Comparison of ENCODE assay signal across 16 mouse cellular contexts in genomic region chr12:95522052-95522451, GRCm38 (mm10).
"Had no signal": no experiment of that assay in that cellular context is flagged by ENCODE, and none has a peak within 500 bp of the region (broad histone marks: within the 10 kb centered on the region; RNA-seq: fewer than 3 reads in every experiment).

No protein-coding gene starts in this region.

- H3K27me3 ChIP-seq: neural tube, embryonic 12.5 days; neural tube, embryonic 13.5 days; neural tube, embryonic 15.5 days; stomach, embryonic 15.5 days had no signal

- H3K36me3 ChIP-seq: neural tube, embryonic 12.5 days; neural tube, embryonic 13.5 days; neural tube, embryonic 15.5 days; stomach, embryonic 15.5 days had no signal

- H3K27ac ChIP-seq: neural tube, embryonic 12.5 days; neural tube, embryonic 13.5 days; neural tube, embryonic 15.5 days; stomach, embryonic 15.5 days; stomach, postnatal 0 days had no signal

- DNase-seq: right cerebral cortex, adult 18-20 months; right cerebral cortex, postnatal 14 days; right cerebral cortex, postnatal 25 days; right cerebral cortex, postnatal 4 days; spleen, adult 18-20 months; thymus, adult 18-20 months; thymus, adult 2 months; thymus, postnatal 14 days; thymus, postnatal 25 days; thymus, postnatal 36 days; thymus, postnatal 4 days had no signal

- H3K4me2 ChIP-seq: neural tube, embryonic 12.5 days; neural tube, embryonic 13.5 days; neural tube, embryonic 15.5 days; stomach, embryonic 15.5 days had no signal

- H3K4me3 ChIP-seq: neural tube, embryonic 12.5 days; neural tube, embryonic 13.5 days; neural tube, embryonic 15.5 days; stomach, embryonic 15.5 days had no signal

- H3K9ac ChIP-seq: neural tube, embryonic 12.5 days; neural tube, embryonic 13.5 days; neural tube, embryonic 15.5 days; stomach, embryonic 15.5 days had no signal

- H3K9me3 ChIP-seq: neural tube, embryonic 12.5 days; neural tube, embryonic 13.5 days; neural tube, embryonic 15.5 days; stomach, embryonic 15.5 days had no signal

- H3K4me1 ChIP-seq: neural tube, embryonic 12.5 days; neural tube, embryonic 13.5 days; neural tube, embryonic 15.5 days; stomach, embryonic 15.5 days had no signal
